Mouse (Mus musculus) lung, adult 2 months (tissue): Measurements from ENCODE around the gene Arhgap31.

Source experiments
- CTCF ChIP-seq: fragments of 200-500 bp; IDR thresholded peaks from 2 replicates; pipeline ENCODE4 v1.5.1; 2011; ENCODE audit warnings: mild to moderate bottlenecking, low read length, control low read depth; ENCODE audit not compliant: insufficient read depth
- POLR2A ChIP-seq: fragments of 200-500 bp; IDR thresholded peaks from 2 replicates; pipeline ENCODE4 v1.6.1; 2011; ENCODE audit warnings: low read depth, mild to moderate bottlenecking, control low read depth, low read length, borderline replicate concordance; ENCODE audit errors: extremely low read depth

DNA sequence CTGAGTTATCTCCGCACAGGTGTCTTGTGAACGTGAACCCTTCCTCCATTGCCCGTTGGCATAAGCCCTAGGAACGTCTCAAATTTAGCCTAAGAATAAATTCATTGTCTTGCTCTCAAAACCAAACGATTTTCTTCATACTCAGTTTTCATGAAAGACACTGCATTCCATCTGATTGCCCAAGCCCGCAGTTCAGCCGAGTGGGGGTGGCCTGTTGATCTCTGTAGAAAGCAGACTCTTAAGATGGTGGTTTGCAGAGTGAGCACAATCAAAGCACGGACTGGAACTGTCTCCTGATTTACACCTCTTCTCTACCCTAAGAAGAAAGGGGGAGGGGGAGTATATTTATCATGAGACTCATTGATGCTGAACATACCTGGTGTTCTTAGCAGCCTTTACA, 49.3 kb upstream of the Arhgap31 start:
- TF ChIP-seq POLR2A: no peak
- TF ChIP-seq CTCF: no peak
